Mouse (Mus musculus): ENCODE data around the gene Sox5. TPM values are rescaled to one million over a fixed set of nuclear protein-coding genes. Genes with fewer than 3 reads are reported as not detected.

The Sox5 gene
- total RNA-seq, 2 experiments from 2014 or later: 28.7 to 41.6 TPM

GRCm38 (mm10) chr6:144175590-144175989 is 606.2 kb downstream of the Sox5 start:
- no peak for DNase-seq

- no peak for DNase-seq
These were observed 611.2 kb downstream of the Sox5 start for GRCm38 (mm10) chr6:144170541-144170940.

- no peak for DNase-seq
These were observed 612.0 kb downstream of the Sox5 start for GRCm38 (mm10) chr6:144169791-144170190.

GRCm38 (mm10) chr6:144168696-144169476 is 612.9 kb downstream of the Sox5 start:
- DNase-seq: no peak

GRCm38 (mm10) chr6:144167058-144167457 is 614.7 kb downstream of the Sox5 start:
- DNase-seq: no peak

- no peak for DNase-seq
These were observed 615.1 kb downstream of the Sox5 start for GRCm38 (mm10) chr6:144166651-144167050.

- DNase-seq: peak in 1 of 2 experiments; percentile 41
These were observed 615.7 kb downstream of the Sox5 start for GRCm38 (mm10) chr6:144166104-144166503.

GRCm38 (mm10) chr6:144163501-144163900 is 618.3 kb downstream of the Sox5 start:
- DNase-seq: no peak

GRCm38 (mm10) chr6:144158637-144159036 is 623.1 kb downstream of the Sox5 start:
- DNase-seq: no peak

- DNase-seq: peak; percentile 41 to 54
These were observed 626.8 kb downstream of the Sox5 start for GRCm38 (mm10) chr6:144154892-144155424.

GRCm38 (mm10) chr6:144151957-144152356 is 629.8 kb downstream of the Sox5 start:
- DNase-seq: no peak

- DNase-seq: no peak
These were observed 630.7 kb downstream of the Sox5 start for GRCm38 (mm10) chr6:144151075-144151474.

GRCm38 (mm10) chr6:144137397-144137796 is 644.4 kb downstream of the Sox5 start:
- DNase-seq: no peak

- no peak for DNase-seq
These were observed 644.9 kb downstream of the Sox5 start for GRCm38 (mm10) chr6:144136894-144137293.

GRCm38 (mm10) chr6:144129927-144130326 is 651.9 kb downstream of the Sox5 start:
- DNase-seq: no peak

GRCm38 (mm10) chr6:144119961-144120360 is 661.8 kb downstream of the Sox5 start:
- DNase-seq: no peak

GRCm38 (mm10) chr6:144116646-144117045 is 665.1 kb downstream of the Sox5 start:
- no peak for DNase-seq

GRCm38 (mm10) chr6:144111561-144111960 is 670.2 kb downstream of the Sox5 start:
- no peak for DNase-seq

GRCm38 (mm10) chr6:144106848-144107247 is 674.9 kb downstream of the Sox5 start:
- DNase-seq: no peak

- DNase-seq: no peak
These were observed 676.1 kb downstream of the Sox5 start for GRCm38 (mm10) chr6:144105645-144106044.

- DNase-seq: no peak
These were observed 678.2 kb downstream of the Sox5 start for GRCm38 (mm10) chr6:144103612-144104011.

GRCm38 (mm10) chr6:144100852-144101251 is 680.9 kb downstream of the Sox5 start:
- DNase-seq: no peak

- peak; percentile 40 to 48 for DNase-seq
These were observed 683.7 kb downstream of the Sox5 start for GRCm38 (mm10) chr6:144098119-144098518.

- no peak for DNase-seq
These were observed 693.5 kb downstream of the Sox5 start for GRCm38 (mm10) chr6:144088256-144088655.
